Mouse (Mus musculus): ENCODE measurements around the gene Idi2. TPM values are rescaled to one million over a fixed set of nuclear protein-coding genes. Genes with fewer than 3 reads are reported as not detected.
A peak's percentile ranks its signal among the peaks of the same experiment; 100 is the strongest.
"Not testable (repeated sequence)": the region's sequence is repeated elsewhere in the genome, so short reads cannot be mapped to it uniquely, and the experiment has no call there.

Gene Idi2
- polyA plus RNA-seq (2012), result 0.02 and 0.04 TPM in 2 replicates

DNA sequence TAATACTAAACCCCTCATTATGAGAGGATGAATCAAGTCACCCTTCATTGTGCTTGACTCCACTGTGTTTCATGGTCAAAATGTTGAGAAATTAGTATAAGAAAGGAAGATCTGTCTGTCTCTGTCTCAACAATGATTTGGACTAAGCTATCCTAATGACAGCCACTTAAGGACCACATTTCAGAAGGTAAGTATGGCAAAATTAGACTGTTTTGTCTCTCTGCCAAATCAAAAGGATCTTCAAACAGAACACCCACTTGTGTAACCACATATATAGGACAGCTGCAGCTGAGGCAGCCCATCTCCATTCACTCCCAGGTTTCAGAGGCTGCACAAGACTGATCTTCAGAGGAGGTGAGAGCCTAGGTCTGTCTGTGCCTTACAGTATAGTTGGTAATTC lies at the start of gene Idi2:
TSS of gene Idi2 (plus strand) at position 301 of the 400 bp plus-strand sequence.
- not testable (repeated sequence) for TF ChIP-seq GATA1 (IDR thresholded peaks at IDR 0.05; ENCODE audit: low read length)

DNA sequence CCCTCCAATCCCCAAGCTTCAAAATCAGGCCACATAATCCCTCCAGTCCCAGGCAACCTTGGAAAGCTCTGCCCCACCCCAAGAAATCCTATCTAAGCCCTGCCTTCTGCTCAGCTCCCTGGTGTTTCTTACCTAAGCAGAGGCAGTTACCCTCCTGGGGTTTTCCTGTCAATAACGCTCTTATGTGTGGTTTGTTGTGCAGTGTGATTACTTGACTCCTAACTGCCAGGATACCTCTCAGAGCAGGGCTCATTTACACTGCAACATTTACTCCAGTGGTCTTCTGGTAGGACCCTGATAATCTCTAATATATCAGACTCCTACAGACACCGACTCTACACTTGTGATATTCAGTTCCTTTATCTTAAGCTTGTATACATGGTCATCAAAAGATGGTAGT lies 19.2 kb upstream of the Idi2 start:
- TF ChIP-seq GATA1 (IDR thresholded peaks at IDR 0.05; ENCODE audit: low read length), result no peak

DNA sequence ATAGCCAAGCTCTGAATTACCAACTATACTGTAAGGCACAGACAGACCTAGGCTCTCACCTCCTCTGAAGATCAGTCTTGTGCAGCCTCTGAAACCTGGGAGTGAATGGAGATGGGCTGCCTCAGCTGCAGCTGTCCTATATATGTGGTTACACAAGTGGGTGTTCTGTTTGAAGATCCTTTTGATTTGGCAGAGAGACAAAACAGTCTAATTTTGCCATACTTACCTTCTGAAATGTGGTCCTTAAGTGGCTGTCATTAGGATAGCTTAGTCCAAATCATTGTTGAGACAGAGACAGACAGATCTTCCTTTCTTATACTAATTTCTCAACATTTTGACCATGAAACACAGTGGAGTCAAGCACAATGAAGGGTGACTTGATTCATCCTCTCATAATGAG lies 4.5 kb upstream of the Idi2 start, which contains the start of gene Gm9745:
TSS of gene Gm9745 (minus strand) at position 101 of the 400 bp plus-strand sequence.
- TF ChIP-seq GATA1 (IDR thresholded peaks at IDR 0.05; ENCODE audit: low read length), result not testable (repeated sequence)

DNA sequence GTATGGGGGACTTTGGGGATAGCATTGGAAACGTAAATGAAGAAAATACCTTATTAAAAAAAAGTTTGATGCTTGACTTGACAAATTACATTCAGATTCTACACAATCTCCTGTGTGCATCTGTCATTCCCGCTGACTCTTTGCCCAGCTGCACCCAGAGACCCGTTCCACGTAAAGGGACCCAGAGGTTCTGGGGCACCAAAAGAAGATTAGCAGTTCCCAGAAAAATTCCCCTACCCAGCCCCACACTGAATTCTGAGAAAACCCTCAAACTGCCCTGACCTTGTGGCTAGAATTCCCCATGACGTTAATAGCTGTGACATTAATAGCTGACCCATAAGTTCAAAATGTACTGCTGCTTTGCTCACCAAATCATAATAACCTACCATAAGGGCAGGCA lies 12.6 kb downstream of the Idi2 start:
- no peak for TF ChIP-seq GATA1 (IDR thresholded peaks at IDR 0.05; ENCODE audit: low read length)

DNA sequence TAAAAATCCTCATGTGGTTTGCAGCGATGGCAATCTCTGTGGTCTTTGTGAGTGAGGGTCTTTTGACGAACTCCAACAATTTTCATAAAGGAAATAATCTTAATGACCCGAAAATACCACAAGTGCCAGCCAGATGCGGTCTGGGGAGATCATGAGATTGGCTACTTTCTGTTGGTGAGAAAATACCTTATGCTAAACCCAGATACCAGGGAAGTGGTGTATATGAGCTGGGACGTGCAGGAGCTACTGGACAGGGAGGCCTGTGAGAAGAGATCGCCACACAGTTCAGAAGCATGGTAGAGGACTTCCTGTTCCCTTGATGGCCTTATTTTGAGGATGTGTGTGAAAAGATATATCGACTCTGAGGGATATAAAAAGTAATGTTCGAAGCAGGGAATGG lies 15.1 kb downstream of the Idi2 start:
- TF ChIP-seq GATA1 (IDR thresholded peaks at IDR 0.05; ENCODE audit: low read length), result peak; percentile 65

DNA sequence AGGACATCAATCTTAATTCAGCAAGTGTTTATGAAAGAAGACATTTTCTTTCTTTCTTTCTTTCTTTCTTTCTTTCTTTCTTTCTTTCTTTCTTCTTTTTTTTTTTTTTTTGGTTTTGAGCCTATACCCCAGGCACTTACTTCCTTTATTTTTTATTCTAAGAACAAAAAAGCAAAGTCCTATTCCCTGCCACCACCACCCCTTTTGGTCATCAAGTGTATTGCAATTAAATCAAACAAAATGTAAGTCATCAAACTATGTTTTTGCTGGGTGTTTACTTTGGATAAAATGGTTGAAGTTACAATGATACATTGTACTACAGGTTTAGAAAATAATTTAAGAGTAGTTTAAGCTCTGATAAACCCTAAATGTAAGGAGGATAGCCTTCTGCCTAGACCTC lies 19.7 kb downstream of the Idi2 start:
- TF ChIP-seq GATA1 (IDR thresholded peaks at IDR 0.05; ENCODE audit: low read length), result no peak

DNA sequence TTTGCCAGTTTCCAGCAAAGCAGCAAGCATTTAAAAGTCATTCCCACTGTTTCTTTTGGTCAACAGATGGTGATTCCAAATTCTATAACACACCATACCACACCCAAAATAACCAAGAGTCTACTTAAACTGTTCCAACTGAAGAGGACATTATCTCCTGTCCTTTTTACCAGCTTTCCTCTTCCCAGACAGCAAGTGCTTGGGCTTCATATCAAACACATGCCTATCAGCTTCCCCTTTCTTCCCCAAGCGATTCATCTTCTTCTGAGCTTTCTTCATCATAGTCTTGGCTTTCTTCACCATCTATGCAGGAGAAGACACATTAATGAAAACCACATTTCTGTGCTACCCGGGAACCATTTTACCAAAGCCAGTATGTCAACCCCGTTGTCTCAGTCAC lies 20.3 kb downstream of the Idi2 start:
- TF ChIP-seq GATA1 (IDR thresholded peaks at IDR 0.05; ENCODE audit: low read length), result no peak

DNA sequence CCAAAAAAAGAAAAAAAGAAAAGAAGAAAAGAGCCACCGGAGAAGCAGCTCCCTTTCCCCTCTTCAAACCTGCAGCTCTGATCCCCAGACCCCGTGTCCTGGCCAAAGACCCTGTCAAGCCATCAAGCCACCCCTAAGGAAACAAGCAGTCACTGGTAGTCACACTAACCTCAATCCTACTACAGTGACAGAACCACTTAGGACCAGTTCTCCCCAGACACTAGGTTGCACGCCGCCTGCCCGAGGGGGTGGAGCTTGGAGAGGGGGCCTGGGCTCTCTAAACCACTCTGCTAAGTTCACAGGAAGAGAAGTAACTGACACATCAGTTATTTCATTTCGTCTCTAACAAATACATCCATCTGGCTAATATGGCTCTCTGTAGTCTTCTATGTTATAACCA lies 39.6 kb downstream of the Idi2 start:
- TF ChIP-seq GATA1 (IDR thresholded peaks at IDR 0.05; ENCODE audit: low read length), result no peak

DNA sequence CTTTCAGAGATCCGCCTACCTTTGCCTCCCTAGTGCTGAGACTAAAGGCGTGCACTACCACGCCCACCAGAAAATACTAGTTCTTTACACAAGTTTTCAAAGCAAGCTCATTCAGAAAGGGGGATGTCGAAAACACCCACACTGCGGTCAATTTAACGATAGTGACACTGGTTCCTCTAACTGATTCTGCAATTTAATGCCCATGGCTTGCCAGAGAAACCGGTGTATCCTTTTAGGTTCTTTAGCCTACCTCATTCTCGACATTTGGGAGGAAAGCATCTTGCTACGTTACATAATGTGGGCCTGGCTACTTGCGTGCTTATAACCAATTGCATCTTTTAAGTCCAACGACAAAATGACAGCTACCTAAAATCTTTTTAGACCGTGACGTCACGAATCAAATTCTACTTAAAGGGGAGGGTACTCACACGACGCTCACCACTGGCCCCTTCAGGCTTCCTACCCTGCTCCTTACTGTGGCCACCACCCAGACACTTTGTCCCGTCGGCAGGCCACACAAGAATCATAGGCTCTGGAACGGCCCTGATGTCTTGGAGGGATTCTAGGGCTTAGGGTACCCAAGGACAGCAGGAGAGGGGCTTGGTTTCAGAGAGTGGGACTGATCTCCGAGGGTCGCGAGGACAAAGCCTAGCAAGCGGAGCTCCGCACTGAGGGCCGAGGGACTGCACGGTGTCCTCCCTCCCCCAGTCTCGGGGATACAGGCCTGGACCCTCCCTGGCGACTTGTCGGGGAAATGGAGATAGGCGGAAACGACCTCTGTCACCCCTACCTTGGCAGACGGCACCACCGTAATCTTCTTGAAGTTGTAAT lies 42.7 kb downstream of the Idi2 start:
- TF ChIP-seq GATA1 (IDR thresholded peaks at IDR 0.05; ENCODE audit: low read length), result no peak

DNA sequence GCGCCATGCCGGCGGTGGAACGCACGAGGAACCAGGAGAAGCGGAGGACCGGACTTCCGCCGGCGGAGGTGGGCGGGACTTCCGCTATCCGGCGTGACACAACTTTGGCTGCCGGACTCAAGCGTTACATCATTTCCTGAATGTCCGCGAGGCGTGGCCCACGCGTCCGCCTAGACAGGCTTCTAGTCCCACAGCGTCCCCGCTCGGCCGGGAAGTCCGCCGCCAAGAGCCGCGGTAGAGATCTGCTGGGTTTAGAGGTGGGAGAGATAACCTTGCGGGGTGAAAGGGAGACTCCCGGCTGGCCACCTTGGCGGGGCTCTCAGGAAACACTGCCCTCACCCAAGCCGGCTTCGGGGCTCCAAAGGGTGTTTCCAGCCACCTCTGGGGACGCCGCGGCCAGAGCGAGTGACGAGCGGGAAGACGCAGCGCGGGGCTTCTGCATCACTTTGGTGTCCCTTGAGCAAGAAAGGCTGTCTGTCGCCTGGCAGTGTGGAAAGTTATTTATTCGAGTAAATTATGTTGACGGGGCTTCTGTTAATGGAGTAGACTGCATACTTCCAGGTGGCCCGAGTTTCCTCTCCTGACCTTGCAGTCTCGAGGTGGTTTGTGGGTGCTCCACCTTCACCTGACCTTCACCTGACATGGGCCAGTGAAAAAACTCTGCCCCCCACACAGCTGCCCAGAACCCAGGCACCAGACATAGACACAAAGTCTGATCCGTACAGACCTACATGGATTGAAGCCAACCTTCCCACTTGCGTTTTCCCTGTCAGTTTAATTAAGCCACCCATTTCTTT lies 43.5 kb downstream of the Idi2 start, which contains the start of gene Gtpbp4:
TSS of gene Gtpbp4 (minus strand) at position 94 of the 797 bp plus-strand sequence.
- no peak for TF ChIP-seq GATA1 (IDR thresholded peaks at IDR 0.05; ENCODE audit: low read length)

DNA sequence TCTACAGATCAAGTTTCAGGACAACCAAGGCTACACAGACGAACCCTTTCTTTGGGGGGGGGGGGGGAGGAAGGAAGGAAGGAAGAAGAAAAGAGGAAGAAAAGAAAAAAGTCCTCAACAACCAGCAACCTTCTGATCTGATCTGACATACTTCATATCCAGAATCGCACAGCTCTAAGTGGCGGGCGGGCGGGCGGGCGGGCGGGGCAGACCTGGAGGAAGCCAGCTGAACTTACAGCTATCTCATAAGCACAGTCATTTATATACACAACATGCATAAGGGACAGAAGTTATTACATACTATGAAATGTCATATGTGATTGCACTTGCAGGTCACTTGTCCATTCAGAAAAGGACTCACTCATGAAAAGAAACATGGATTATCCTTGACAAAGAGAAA lies 46.8 kb downstream of the Idi2 start:
- TF ChIP-seq GATA1 (IDR thresholded peaks at IDR 0.05; ENCODE audit: low read length), result no peak

DNA sequence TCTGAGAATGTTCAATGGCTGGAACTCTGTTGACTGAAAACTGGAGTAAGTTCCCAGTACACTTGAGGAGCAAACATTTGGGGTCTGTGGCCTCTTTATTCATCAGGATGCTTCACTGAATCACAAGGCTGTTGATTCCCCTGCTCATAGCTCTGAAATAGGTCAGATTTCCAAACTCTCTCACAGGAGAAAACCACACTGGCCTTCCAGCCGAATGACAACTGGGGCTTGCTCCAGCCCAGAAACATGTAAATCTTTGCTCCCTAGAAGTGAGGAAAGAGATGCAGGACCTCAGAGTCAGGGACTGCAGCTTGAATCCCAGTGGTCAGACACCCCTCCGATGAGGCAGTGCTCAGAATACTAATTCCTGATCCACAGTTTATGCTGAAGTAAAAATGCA lies 50.6 kb downstream of the Idi2 start:
- TF ChIP-seq GATA1 (IDR thresholded peaks at IDR 0.05; ENCODE audit: low read length), result no peak

Other genes with a start within 250 kb of the Idi2 start
- 1.5 and 13.0 TPM in 2 replicates for gene Wdr37, start 81.0 kb upstream of the Idi2 start, polyA plus RNA-seq (2012)
- 15.7 and 21.1 TPM in 2 replicates for gene Idi1, start 67.4 kb upstream of the Idi2 start, polyA plus RNA-seq (2012)
- not detected in 2 replicates for gene Gm9745, start 4.6 kb upstream of the Idi2 start, polyA plus RNA-seq (2012)
- 2.1 and 3.6 TPM in 2 replicates for gene Gtpbp4, start 43.2 kb downstream of the Idi2 start, polyA plus RNA-seq (2012)
- 50.6 and 52.1 TPM in 2 replicates for gene Larp4b, start 141.0 kb downstream of the Idi2 start, polyA plus RNA-seq (2012)

Measured in G1E-ER4 (cell line).